Mouse (Mus musculus) liver, embryonic 14.5 days (tissue): Measurements from ENCODE around the gene Gm11273. TPM values are rescaled to one million over a fixed set of nuclear protein-coding genes. Genes with fewer than 3 reads are reported as not detected.

Experiments
- ATAC-seq: fragments of 200-750 bp; cut with Nextera tagmentation; 2 replicates; pipeline ENCODE4 v1.8.0; 2017; ENCODE audit warnings: moderate number of reproducible peaks, mild to moderate bottlenecking, moderate library complexity; ENCODE audit not compliant: insufficient read depth
- DNase-seq, 3 experiments: peaks; one replicate each; pipeline ENCODE4 v3.0.0-alpha.2; 2012 to 2013; ENCODE audit warnings: low read depth in 3 of 3, low spot score in 3 of 3
- H3K27ac ChIP-seq: fragments of 300-500 bp; sonication (generic); 2 replicates; pipeline ENCODE4 v1.5.1; 2014; ENCODE audit warnings: moderate library complexity, mild to moderate bottlenecking, control low read depth, inconsistent platforms
- H3K27me3 ChIP-seq: fragments of 300-500 bp; sonication (generic); 2 replicates; pipeline ENCODE4 v1.6.1; 2014; ENCODE audit warnings: mild to moderate bottlenecking, low read length, moderate library complexity; ENCODE audit not compliant: control insufficient read depth, insufficient read depth
- H3K36me3 ChIP-seq: fragments of 300-500 bp; sonication (generic); replicated peaks from 2 replicates; pipeline ENCODE4 v1.6.1; 2014; ENCODE audit warnings: low read depth; ENCODE audit not compliant: control insufficient read depth, insufficient read depth
- H3K4me1 ChIP-seq, 2 experiments: fragments of 200-500 bp in 1 of 2; fragments of 300-500 bp in 1 of 2; sonication (generic) in 1 of 2; replicated peaks; 2 replicates each; pipeline ENCODE4 v1.6.1; 2012 to 2014; ENCODE audit warnings: antibody characterized with exemption in 1 of 2, inconsistent platforms in 1 of 2, low read length in 1 of 2; ENCODE audit not compliant: control insufficient read depth in 2 of 2, insufficient read depth in 2 of 2
- H3K4me2 ChIP-seq: fragments of 300-500 bp; sonication (generic); 2 replicates; pipeline ENCODE4 v1.6.1; 2014; ENCODE audit warnings: low read depth, mild to moderate bottlenecking, control low read depth, moderate library complexity
- H3K4me3 ChIP-seq, 2 experiments: fragments of 200-500 bp in 1 of 2; fragments of 300-500 bp in 1 of 2; sonication (generic) in 1 of 2; 2 replicates each; pipeline ENCODE4 v1.5.1; 2012 to 2014; ENCODE audit warnings: low read depth in 2 of 2, low read length in 2 of 2, mild to moderate bottlenecking in 2 of 2, control low read depth in 1 of 2, inconsistent platforms in 1 of 2, moderate library complexity in 1 of 2; ENCODE audit not compliant: insufficient read depth in 1 of 2
- H3K9ac ChIP-seq: fragments of 300-500 bp; sonication (generic); replicated peaks from 2 replicates; pipeline ENCODE4 v1.6.1; 2014; ENCODE audit warnings: mild to moderate bottlenecking, control low read depth, moderate library complexity
- H3K9me3 ChIP-seq: fragments of 300-500 bp; sonication (generic); 2 replicates; pipeline ENCODE4 v1.6.1; 2016; ENCODE audit warnings: low read length, mixed read lengths; ENCODE audit not compliant: control insufficient read depth
- CTCF ChIP-seq: IDR thresholded peaks from 2 replicates; pipeline ENCODE4 v1.5.1; 2016; ENCODE audit warnings: antibody characterized with exemption, low read depth, control low read depth
- EP300 ChIP-seq: IDR thresholded peaks from 2 replicates; pipeline ENCODE4 v1.6.1; 2016; ENCODE audit warnings: antibody characterized with exemption, low read depth
- WGBS: fragments of 180-500 bp; shearing (Covaris S2); extraction: QIAGEN DNeasy Blood & Tissue Kit; methylation state at CpG from one replicate; pipeline ENCODE4 v1.1.7; 2014; ENCODE audit not compliant: insufficient replicate concordance; 5-methylcytosine and 5-hydroxymethylcytosine counted together
- polyA plus RNA-seq, 2 experiments: library from polyadenylated mRNA; depleted of rRNA in 1 of 2; stranded (reverse) in 1 of 2; unstranded in 1 of 2; fragments of >200 nt; fragmentation: Nextera tagmentation in 1 of 2; extraction: Ambion mirVana in 1 of 2; gene quantifications; 2 replicates each; pipeline versions ENCODE4 v1.2.1 to v1.2.3; 2012 to 2014

The Gm11273 gene
- polyA plus RNA-seq, 2 experiments = 5.5 to 5.7 TPM

- Histone ChIP-seq H3K9ac (peak within 1 kb of the TSS; percentile 68), H3K27me3 (no peaks in the 10 kb centered on the region), H3K4me3 (peak within 1 kb of the TSS; percentile 68 to 85), H3K4me1 (peaks cover 2 to 13% of the 10 kb centered on the region in 2 experiments; a peak in 3 of 4 replicates), H3K4me2 (peak within 1 kb of the TSS; percentile 77), H3K27ac (no peak within 1 kb of the TSS; the same call in 1 of the 2 replicates), H3K36me3 (no peaks in the 10 kb centered on the region), H3K9me3 (no peaks in the 10 kb centered on the region)
- under 1% methylated on average over 23 of the region's 23 CpGs for whole genome bisulfite sequencing
- ATAC-seq = peak; percentile 76
- DNase-seq = peak; percentile 52 to 58 (median 54)
- TF ChIP-seq CTCF = no peak
These were observed 47.8 kb downstream of the Gm11273 start, which contains the start of gene Zscan26 for GRCm38 (mm10) chr13:21453449-21453848. Zscan26 (minus strand) TSS chr13:21453730.

GRCm38 (mm10) chr13:21453042-21453441 lies 48.2 kb downstream of the Gm11273 start:
- no peaks in the 10 kb centered on the region for H3K36me3 ChIP-seq
- H3K4me2 ChIP-seq = peak overlapping the region; percentile 77
- no peak for ATAC-seq
- no peak overlapping the region for H3K27ac ChIP-seq
- H3K9me3 ChIP-seq = no peaks in the 10 kb centered on the region
- H3K4me3 ChIP-seq = peak overlapping the region; percentile 68 to 85
- H3K9ac ChIP-seq = peak overlapping the region; percentile 68
- 3% methylated on average over 13 of the region's 13 CpGs for WGBS
- H3K27me3 ChIP-seq = no peaks in the 10 kb centered on the region
- H3K4me1 ChIP-seq = peaks cover 2 to 13% of the 10 kb centered on the region in 2 experiments; a peak in 3 of 4 replicates
- DNase-seq = no peak
- TF ChIP-seq CTCF (no peak), EP300 (no peak)

Other genes starting within 250 kb of the Gm11273 start
- gene Gpx5, start 208.7 kb downstream of the Gm11273 start, polyA plus RNA-seq (2012; rRNA removed) = not detected in 2 replicates
- gene Gpx5, start 208.7 kb downstream of the Gm11273 start, polyA plus RNA-seq (2014; fragmentation: Nextera tagmentation; extraction: Ambion mirVana) = not detected in 2 replicates
- 0.02 TPM in 1 of 2 replicates, not detected in the other for gene Gpx6, start 189.3 kb downstream of the Gm11273 start, polyA plus RNA-seq (2012; rRNA removed)
- gene Gpx6, start 189.3 kb downstream of the Gm11273 start, polyA plus RNA-seq (2014; fragmentation: Nextera tagmentation; extraction: Ambion mirVana) = not detected in 2 replicates
- gene Olfr1367, start 154.5 kb downstream of the Gm11273 start, polyA plus RNA-seq (2012; rRNA removed) = not detected in 2 replicates
- gene Olfr1367, start 154.5 kb downstream of the Gm11273 start, polyA plus RNA-seq (2014; fragmentation: Nextera tagmentation; extraction: Ambion mirVana) = not detected in 2 replicates
- 1.2 and 2.5 TPM in 2 replicates for gene Zscan12, start 138.6 kb downstream of the Gm11273 start, polyA plus RNA-seq (2012; rRNA removed)
- 2.9 and 4.0 TPM in 2 replicates for gene Zscan12, start 138.6 kb downstream of the Gm11273 start, polyA plus RNA-seq (2014; fragmentation: Nextera tagmentation; extraction: Ambion mirVana)
- gene Zkscan3, start 98.7 kb downstream of the Gm11273 start, polyA plus RNA-seq (2012; rRNA removed) = 18.6 and 24.5 TPM in 2 replicates
- gene Zkscan3, start 98.7 kb downstream of the Gm11273 start, polyA plus RNA-seq (2014; fragmentation: Nextera tagmentation; extraction: Ambion mirVana) = 23.0 and 25.6 TPM in 2 replicates
- 0.94 and 1.3 TPM in 2 replicates for gene Pgbd1, start 60.4 kb downstream of the Gm11273 start, polyA plus RNA-seq (2012; rRNA removed)
- 1.2 and 2.0 TPM in 2 replicates for gene Pgbd1, start 60.4 kb downstream of the Gm11273 start, polyA plus RNA-seq (2014; fragmentation: Nextera tagmentation; extraction: Ambion mirVana)
- 7.0 and 9.5 TPM in 2 replicates for gene Zscan26, start 47.7 kb downstream of the Gm11273 start, polyA plus RNA-seq (2012; rRNA removed)
- 4.2 and 4.6 TPM in 2 replicates for gene Zscan26, start 47.7 kb downstream of the Gm11273 start, polyA plus RNA-seq (2014; fragmentation: Nextera tagmentation; extraction: Ambion mirVana)
- 0.19 and 0.25 TPM in 2 replicates for gene Nkapl, start 32.9 kb downstream of the Gm11273 start, polyA plus RNA-seq (2012; rRNA removed)
- gene Nkapl, start 32.9 kb downstream of the Gm11273 start, polyA plus RNA-seq (2014; fragmentation: Nextera tagmentation; extraction: Ambion mirVana) = 0.40 and 0.65 TPM in 2 replicates
- gene Zkscan4, start 22.5 kb downstream of the Gm11273 start, polyA plus RNA-seq (2012; rRNA removed) = 0.16 and 0.21 TPM in 2 replicates
- 0.19 and 0.30 TPM in 2 replicates for gene Zkscan4, start 22.5 kb downstream of the Gm11273 start, polyA plus RNA-seq (2014; fragmentation: Nextera tagmentation; extraction: Ambion mirVana)
- gene Gm10065, start 22.0 kb downstream of the Gm11273 start, polyA plus RNA-seq (2012; rRNA removed) = not detected in 2 replicates
- not detected in 2 replicates for gene Gm10065, start 22.0 kb downstream of the Gm11273 start, polyA plus RNA-seq (2014; fragmentation: Nextera tagmentation; extraction: Ambion mirVana)
- 0.15 and 0.66 TPM in 2 replicates for gene AK157302, start 6.2 kb downstream of the Gm11273 start, polyA plus RNA-seq (2012; rRNA removed)
- 0.94 and 1.1 TPM in 2 replicates for gene AK157302, start 6.2 kb downstream of the Gm11273 start, polyA plus RNA-seq (2014; fragmentation: Nextera tagmentation; extraction: Ambion mirVana)
- 2.0 and 2.1 TPM in 2 replicates for gene Zkscan8, start 29.7 kb upstream of the Gm11273 start, polyA plus RNA-seq (2012; rRNA removed)
- gene Zkscan8, start 29.7 kb upstream of the Gm11273 start, polyA plus RNA-seq (2014; fragmentation: Nextera tagmentation; extraction: Ambion mirVana) = 1.4 and 1.9 TPM in 2 replicates
- not detected in 2 replicates for gene Olfr1366, start 41.4 kb upstream of the Gm11273 start, polyA plus RNA-seq (2012; rRNA removed)
- gene Olfr1366, start 41.4 kb upstream of the Gm11273 start, polyA plus RNA-seq (2014; fragmentation: Nextera tagmentation; extraction: Ambion mirVana) = not detected in 2 replicates
- not detected in 2 replicates for gene Olfr1535, start 58.5 kb upstream of the Gm11273 start, polyA plus RNA-seq (2012; rRNA removed)
- not detected in 2 replicates for gene Olfr1535, start 58.5 kb upstream of the Gm11273 start, polyA plus RNA-seq (2014; fragmentation: Nextera tagmentation; extraction: Ambion mirVana)
- not detected in 2 replicates for gene Olfr1364, start 80.3 kb upstream of the Gm11273 start, polyA plus RNA-seq (2012; rRNA removed)
- not detected in 2 replicates for gene Olfr1364, start 80.3 kb upstream of the Gm11273 start, polyA plus RNA-seq (2014; fragmentation: Nextera tagmentation; extraction: Ambion mirVana)
- gene Olfr1362, start 112.6 kb upstream of the Gm11273 start, polyA plus RNA-seq (2012; rRNA removed) = not detected in 2 replicates
- not detected in 2 replicates for gene Olfr1362, start 112.6 kb upstream of the Gm11273 start, polyA plus RNA-seq (2014; fragmentation: Nextera tagmentation; extraction: Ambion mirVana)
- not detected in 2 replicates for gene Olfr11, start 141.1 kb upstream of the Gm11273 start, polyA plus RNA-seq (2012; rRNA removed)
- gene Olfr11, start 141.1 kb upstream of the Gm11273 start, polyA plus RNA-seq (2014; fragmentation: Nextera tagmentation; extraction: Ambion mirVana) = not detected in 2 replicates
- not detected in 2 replicates for gene Olfr1361, start 162.0 kb upstream of the Gm11273 start, polyA plus RNA-seq (2012; rRNA removed)
- not detected in 2 replicates for gene Olfr1361, start 162.0 kb upstream of the Gm11273 start, polyA plus RNA-seq (2014; fragmentation: Nextera tagmentation; extraction: Ambion mirVana)
- not detected in 2 replicates for gene Olfr1360, start 176.0 kb upstream of the Gm11273 start, polyA plus RNA-seq (2012; rRNA removed)
- gene Olfr1360, start 176.0 kb upstream of the Gm11273 start, polyA plus RNA-seq (2014; fragmentation: Nextera tagmentation; extraction: Ambion mirVana) = not detected in 2 replicates
- gene Olfr1359, start 196.7 kb upstream of the Gm11273 start, polyA plus RNA-seq (2012; rRNA removed) = not detected in 2 replicates
- not detected in 2 replicates for gene Olfr1359, start 196.7 kb upstream of the Gm11273 start, polyA plus RNA-seq (2014; fragmentation: Nextera tagmentation; extraction: Ambion mirVana)
- 16.0 and 24.7 TPM in 2 replicates for gene Hist1h2bl, start 214.7 kb upstream of the Gm11273 start, polyA plus RNA-seq (2012; rRNA removed)
- 2.2 and 4.8 TPM in 2 replicates for gene Hist1h2bl, start 214.7 kb upstream of the Gm11273 start, polyA plus RNA-seq (2014; fragmentation: Nextera tagmentation; extraction: Ambion mirVana)
- gene Hist1h2ai, start 215.0 kb upstream of the Gm11273 start, polyA plus RNA-seq (2012; rRNA removed) = 6.9 and 22.2 TPM in 2 replicates
- 15.0 and 22.5 TPM in 2 replicates for gene Hist1h2ai, start 215.0 kb upstream of the Gm11273 start, polyA plus RNA-seq (2014; fragmentation: Nextera tagmentation; extraction: Ambion mirVana)
- 31.3 and 51.5 TPM in 2 replicates for gene Hist1h3h, start 216.2 kb upstream of the Gm11273 start, polyA plus RNA-seq (2012; rRNA removed)
- 4.7 and 7.9 TPM in 2 replicates for gene Hist1h3h, start 216.2 kb upstream of the Gm11273 start, polyA plus RNA-seq (2014; fragmentation: Nextera tagmentation; extraction: Ambion mirVana)
- 18.2 and 36.3 TPM in 2 replicates for gene Hist1h2bm, start 220.6 kb upstream of the Gm11273 start, polyA plus RNA-seq (2012; rRNA removed)
- gene Hist1h2bm, start 220.6 kb upstream of the Gm11273 start, polyA plus RNA-seq (2014; fragmentation: Nextera tagmentation; extraction: Ambion mirVana) = 4.0 and 5.0 TPM in 2 replicates
- 24.0 and 29.5 TPM in 2 replicates for gene Hist1h4j, start 233.6 kb upstream of the Gm11273 start, polyA plus RNA-seq (2012; rRNA removed)
- gene Hist1h4j, start 233.6 kb upstream of the Gm11273 start, polyA plus RNA-seq (2014; fragmentation: Nextera tagmentation; extraction: Ambion mirVana) = 0.52 and 1.1 TPM in 2 replicates
- 16.2 and 32.8 TPM in 2 replicates for gene Hist1h4k, start 249.1 kb upstream of the Gm11273 start, polyA plus RNA-seq (2012; rRNA removed)
- 2.7 and 5.5 TPM in 2 replicates for gene Hist1h4k, start 249.1 kb upstream of the Gm11273 start, polyA plus RNA-seq (2014; fragmentation: Nextera tagmentation; extraction: Ambion mirVana)